Mouse (Mus musculus) monocyte, adult 5-6 weeks (primary cell): ENCODE results near the gene Olfr1373. TPM values are rescaled to one million over a fixed set of nuclear protein-coding genes. Genes with fewer than 3 reads are reported as not detected.
A peak's percentile ranks its signal among the peaks of the same experiment; 100 is the strongest.
"Not testable (repeated sequence)": the region's sequence is repeated elsewhere in the genome, so short reads cannot be mapped to it uniquely, and the experiment has no call there.

Experiments used
- ATAC-seq: fragments of 153-309, 156-312 bp; replicated peaks from 2 replicates; pipeline ENCODE4 v1.8.0; 2017; ENCODE audit warnings: mild to moderate bottlenecking; ENCODE audit not compliant: low TSS enrichment, insufficient number of reproducible peaks, severe bottlenecking, poor library complexity, low FRiP score
- total RNA-seq: library from RNA; stranded (forward); fragments of 200-1000, 200-491, 200-594 nt; gene quantifications from 3 replicates; pipeline ENCODE4 v1.2.3, GENCODE M21; 2017

Olfr1373 gene
- not detected in 3 replicates for total RNA-seq

- ATAC-seq, result not testable (repeated sequence)
Observed at GRCm38 (mm10) chr11:52145428-52145827, at the start of gene Olfr1373. Olfr1373 (minus strand) TSS chr11:52145528.

GRCm38 (mm10) chr11:52180651-52181050 is 35.3 kb upstream of the Olfr1373 start:
- ATAC-seq, result not testable (repeated sequence)

GRCm38 (mm10) chr11:52179897-52180296 is 34.6 kb upstream of the Olfr1373 start:
- ATAC-seq, result not testable (repeated sequence)

- ATAC-seq, result no peak
Observed at GRCm38 (mm10) chr11:52168461-52168860, 23.1 kb upstream of the Olfr1373 start.

GRCm38 (mm10) chr11:52167901-52168302 is 22.6 kb upstream of the Olfr1373 start:
- not testable (repeated sequence) for ATAC-seq

GRCm38 (mm10) chr11:52167126-52167525 is 21.8 kb upstream of the Olfr1373 start:
- no peak for ATAC-seq

GRCm38 (mm10) chr11:52163926-52164325 is 18.6 kb upstream of the Olfr1373 start:
- no peak for ATAC-seq

- ATAC-seq, result not testable (repeated sequence)
Observed at GRCm38 (mm10) chr11:52143675-52144074, 1.7 kb downstream of the Olfr1373 start.

- ATAC-seq, result 0 out of 2 replicates have a peak, but pooled peaks have one; percentile 34
Observed at GRCm38 (mm10) chr11:52130451-52131068, 14.8 kb downstream of the Olfr1373 start.

GRCm38 (mm10) chr11:52129621-52130450 is 15.5 kb downstream of the Olfr1373 start:
- no peak for ATAC-seq

GRCm38 (mm10) chr11:52129171-52129570 is 16.2 kb downstream of the Olfr1373 start:
- no peak for ATAC-seq

- no peak for ATAC-seq
Observed at GRCm38 (mm10) chr11:52128316-52129061, 16.8 kb downstream of the Olfr1373 start.

- ATAC-seq, result no peak
Observed at GRCm38 (mm10) chr11:52127760-52128159, 17.6 kb downstream of the Olfr1373 start.

GRCm38 (mm10) chr11:52127169-52127568 is 18.2 kb downstream of the Olfr1373 start:
- no peak for ATAC-seq

- no peak for ATAC-seq
Observed at GRCm38 (mm10) chr11:52124468-52124867, 20.9 kb downstream of the Olfr1373 start.

GRCm38 (mm10) chr11:52122045-52122444 is 23.3 kb downstream of the Olfr1373 start:
- ATAC-seq, result no peak

- ATAC-seq, result not testable (repeated sequence)
Observed at GRCm38 (mm10) chr11:52120415-52120814, 24.9 kb downstream of the Olfr1373 start.

- ATAC-seq, result no peak
Observed at GRCm38 (mm10) chr11:52117156-52117555, 28.2 kb downstream of the Olfr1373 start.

GRCm38 (mm10) chr11:52116117-52116516 is 29.2 kb downstream of the Olfr1373 start:
- ATAC-seq, result not testable (repeated sequence)
